Mouse (Mus musculus) intestine, embryonic 16.5 days (tissue): ENCODE data around the gene Fam104a. TPM values are rescaled to one million over a fixed set of nuclear protein-coding genes. Genes with fewer than 3 reads are reported as not detected.
A peak's percentile ranks its signal among the peaks of the same experiment; 100 is the strongest.

Source experiments
- ATAC-seq: fragments of 200-750 bp; cut with Nextera tagmentation; 2 replicates; pipeline ENCODE4 v1.8.0; 2017; ENCODE audit warnings: moderate TSS enrichment, moderate library complexity
- H3K27ac ChIP-seq: fragments of 300-500 bp; sonication (generic); 2 replicates; pipeline ENCODE4 v1.5.1; 2014; ENCODE audit warnings: mild to moderate bottlenecking, low read length
- H3K27me3 ChIP-seq: fragments of 300-500 bp; sonication (generic); replicated peaks from 2 replicates; pipeline ENCODE4 v1.6.1; 2014; ENCODE audit warnings: low read length, control low read depth, mixed read lengths; ENCODE audit not compliant: control insufficient read depth, insufficient read depth
- H3K36me3 ChIP-seq: fragments of 300-500 bp; sonication (generic); 2 replicates; pipeline ENCODE4 v1.6.1; 2014; ENCODE audit warnings: low read length, control low read depth; ENCODE audit not compliant: control insufficient read depth, insufficient read depth
- H3K4me1 ChIP-seq: fragments of 300-500 bp; sonication (generic); 2 replicates; pipeline ENCODE4 v1.6.1; 2014; ENCODE audit warnings: low read length, control low read depth, mixed read lengths; ENCODE audit not compliant: control insufficient read depth, insufficient read depth
- H3K4me2 ChIP-seq: fragments of 300-500 bp; sonication (generic); 2 replicates; pipeline ENCODE4 v1.6.1; 2014; ENCODE audit warnings: low read depth, low read length, control low read depth
- H3K4me3 ChIP-seq: fragments of 300-500 bp; sonication (generic); 2 replicates; pipeline ENCODE4 v1.5.1; 2014; ENCODE audit warnings: mild to moderate bottlenecking, low read length
- H3K9ac ChIP-seq: fragments of 300-500 bp; sonication (generic); 2 replicates; pipeline ENCODE4 v1.6.1; 2014; ENCODE audit warnings: low read depth, low read length
- H3K9me3 ChIP-seq: fragments of 300-500 bp; sonication (generic); 2 replicates; pipeline ENCODE4 v1.6.1; 2016; ENCODE audit warnings: low read length, control low read depth; ENCODE audit not compliant: control insufficient read depth
- WGBS: fragments of 180-500 bp; shearing (Covaris S2); extraction: QIAGEN DNeasy Blood & Tissue Kit; methylation state at CpG from one replicate; pipeline ENCODE4 v1.1.7; 2014; 5-methylcytosine and 5-hydroxymethylcytosine counted together
- polyA plus RNA-seq: library from polyadenylated mRNA; unstranded; fragments of >200 nt; fragmentation: Nextera tagmentation; extraction: Ambion mirVana; gene quantifications from 2 replicates; pipeline ENCODE4 v1.2.1, GENCODE M21; 2015

Gene Fam104a
- polyA plus RNA-seq, 1 experiment from 2014 or later: 41.7 TPM

DNA sequence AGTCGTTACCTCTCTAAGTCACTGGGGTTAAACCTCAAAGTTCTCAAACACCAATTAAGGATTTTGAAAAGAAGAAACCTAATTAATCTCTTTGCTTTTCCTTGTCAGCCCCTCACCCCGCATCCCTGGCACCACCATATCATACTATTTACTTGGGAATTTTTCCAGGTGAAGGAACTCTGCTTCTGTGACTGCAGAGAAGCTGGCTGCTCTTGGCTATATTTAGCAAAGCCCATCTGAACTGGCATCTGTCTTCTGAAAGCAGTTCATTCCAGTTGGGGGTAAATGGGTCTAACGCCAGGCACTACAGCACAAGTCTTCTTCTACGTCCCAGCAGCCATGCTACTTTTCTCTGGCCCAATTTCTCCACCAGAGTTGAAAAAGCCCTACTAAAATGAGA is 10.3 kb downstream of the Fam104a start:
- H3K36me3 ChIP-seq: peaks cover 6% of the 10 kb centered on the region; the same call in 1 of the 2 replicates
- H3K9ac ChIP-seq: no peak overlapping the region
- H3K4me2 ChIP-seq: no peak overlapping the region
- 90% methylated on average over 4 of the region's 4 CpGs for WGBS
- H3K27me3 ChIP-seq: no peaks in the 10 kb centered on the region
- no peak for ATAC-seq
- H3K4me1 ChIP-seq: peaks cover 4% of the 10 kb centered on the region
- no peak overlapping the region for H3K27ac ChIP-seq
- H3K9me3 ChIP-seq: no peaks in the 10 kb centered on the region
- H3K4me3 ChIP-seq: no peak overlapping the region

DNA sequence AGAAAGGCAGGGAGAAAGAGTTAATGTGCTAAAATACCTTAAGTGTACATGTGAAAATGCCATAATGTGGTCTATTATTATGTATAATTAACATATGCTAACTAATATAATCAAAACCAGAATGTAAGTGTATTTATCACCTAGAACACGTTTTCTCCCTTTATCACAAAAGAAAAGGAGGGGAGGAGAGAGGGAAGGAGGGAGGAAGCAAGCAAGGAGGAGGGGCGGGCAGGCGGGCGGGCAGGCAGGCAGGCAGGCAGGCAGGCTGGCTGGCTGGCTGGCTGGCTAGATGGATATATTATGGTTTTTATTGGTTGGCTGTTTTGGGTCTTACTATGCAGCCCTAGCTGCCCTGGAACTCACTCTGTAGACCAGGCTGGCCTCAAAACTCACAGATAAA is 14.2 kb downstream of the Fam104a start:
- Histone ChIP-seq H3K4me1 (peaks cover 26% of the 10 kb centered on the region), H3K9me3 (no peaks in the 10 kb centered on the region), H3K4me2 (no peak overlapping the region), H3K36me3 (peaks cover 6% of the 10 kb centered on the region; the same call in 1 of the 2 replicates), H3K4me3 (no peak overlapping the region), H3K27me3 (no peaks in the 10 kb centered on the region), H3K27ac (no peak overlapping the region), H3K9ac (no peak overlapping the region)
- no peak for ATAC-seq
- 74% methylated on average over 4 of the region's 4 CpGs for WGBS

DNA sequence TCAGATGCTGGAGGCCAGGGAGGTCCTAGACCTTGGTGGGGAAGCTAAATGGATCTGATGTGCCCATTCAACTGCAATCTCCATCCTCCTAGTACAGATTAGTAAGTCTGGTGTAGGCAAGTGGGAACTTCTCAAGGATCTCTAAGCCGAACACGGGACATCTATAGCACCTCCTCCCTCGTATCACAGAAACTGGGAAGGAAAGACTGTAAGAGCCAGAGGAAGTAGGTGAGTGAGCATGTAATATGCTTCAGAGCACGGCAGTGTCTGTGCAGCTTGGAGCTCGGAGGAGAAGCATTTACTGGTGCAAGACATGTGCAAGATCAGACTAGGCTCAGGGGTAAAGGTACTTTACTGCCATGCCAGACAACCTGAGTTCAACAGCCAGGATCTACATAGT is 15.1 kb downstream of the Fam104a start:
- WGBS: 84% methylated on average over 5 of the region's 5 CpGs

DNA sequence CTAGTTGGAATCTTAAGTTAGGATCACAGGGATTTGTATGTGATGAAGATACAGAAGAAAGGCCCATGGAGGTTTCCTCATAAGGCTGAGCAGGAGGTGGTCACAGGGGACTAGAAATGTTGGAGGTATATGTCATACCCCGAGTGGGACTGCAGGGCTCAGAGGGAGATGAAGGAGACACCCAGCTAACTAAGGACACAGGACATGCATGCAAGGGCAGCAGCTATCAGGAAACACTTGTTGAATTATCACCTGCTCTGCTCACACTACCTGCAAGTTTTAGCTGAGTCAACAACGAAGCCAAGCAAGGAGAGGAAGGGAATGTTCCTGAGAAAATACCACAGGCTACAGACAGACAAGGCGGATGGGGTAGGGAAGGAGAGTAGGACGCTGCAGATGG is 16.3 kb downstream of the Fam104a start:
- Histone ChIP-seq H3K27ac (peak overlapping the region; percentile 92), H3K4me1 (peaks cover 26% of the 10 kb centered on the region), H3K36me3 (no peaks in the 10 kb centered on the region; the same call in 1 of the 2 replicates), H3K4me2 (no peak overlapping the region), H3K9me3 (no peaks in the 10 kb centered on the region), H3K27me3 (no peaks in the 10 kb centered on the region), H3K9ac (0 out of 2 replicates have a peak overlapping the region, but pooled peaks have one; percentile 8), H3K4me3 (no peak overlapping the region)
- peak; percentile 43 for ATAC-seq
- 54% methylated on average over 4 of the region's 4 CpGs for WGBS

More for the DNA sequence above, 15.1 kb downstream of the Fam104a start:
- H3K4me1 ChIP-seq: peaks cover 26% of the 10 kb centered on the region
- H3K27me3 ChIP-seq: no peaks in the 10 kb centered on the region
- peaks cover 5% of the 10 kb centered on the region; the same call in 1 of the 2 replicates for H3K36me3 ChIP-seq
- H3K9ac ChIP-seq: no peak overlapping the region
- H3K27ac ChIP-seq: no peak overlapping the region
- no peak overlapping the region for H3K4me3 ChIP-seq
- H3K9me3 ChIP-seq: no peaks in the 10 kb centered on the region
- no peak overlapping the region for H3K4me2 ChIP-seq
- ATAC-seq: no peak

DNA sequence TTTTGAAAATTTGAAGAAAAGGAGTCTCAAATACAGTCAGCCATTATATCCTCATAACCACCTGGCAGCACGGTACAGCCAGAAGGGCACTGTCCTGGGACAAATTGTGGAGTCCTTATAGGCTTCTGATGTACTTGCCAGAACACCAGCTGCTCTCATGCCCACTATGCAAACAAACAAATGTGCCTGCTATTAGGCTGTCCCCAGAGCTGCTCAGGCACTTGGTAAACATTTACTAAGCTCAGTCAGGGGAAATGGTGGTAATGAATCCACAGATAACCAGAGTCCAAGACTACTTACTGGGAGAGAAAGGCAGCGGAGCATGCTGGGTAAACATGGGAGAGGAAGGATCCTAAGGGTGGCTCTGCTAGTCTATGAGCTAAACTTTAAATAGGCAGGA is 16.8 kb downstream of the Fam104a start:
- Histone ChIP-seq H3K4me2 (0 out of 2 replicates have a peak overlapping the region, but pooled peaks have one; percentile 2), H3K4me1 (peaks cover 26% of the 10 kb centered on the region), H3K9ac (no peak overlapping the region), H3K27me3 (no peaks in the 10 kb centered on the region), H3K36me3 (peaks cover 1% of the 10 kb centered on the region), H3K27ac (peak overlapping the region; percentile 92), H3K9me3 (no peaks in the 10 kb centered on the region), H3K4me3 (no peak overlapping the region)
- ATAC-seq: peak; percentile 90
- 46% methylated on average over 2 of the region's 2 CpGs for WGBS

DNA sequence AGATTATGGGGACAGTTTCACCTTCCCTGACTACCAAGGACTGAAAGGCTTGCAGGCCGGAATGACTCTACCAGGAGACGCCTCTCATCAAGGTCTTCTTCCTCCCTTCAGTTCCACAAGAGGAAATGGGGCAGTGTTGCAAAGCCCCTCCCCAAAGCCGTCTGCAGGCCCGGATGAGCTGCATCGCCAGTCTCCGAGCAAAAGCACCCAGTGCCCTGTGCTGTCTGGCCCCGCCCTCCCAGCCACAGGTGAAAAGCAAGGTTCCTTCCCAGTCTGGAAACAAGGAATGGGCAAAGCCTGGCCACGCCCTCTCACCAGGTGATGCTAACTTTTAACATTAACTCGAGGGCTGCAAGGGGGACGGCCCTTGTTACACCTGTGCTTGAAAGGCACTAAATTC is 17.3 kb downstream of the Fam104a start:
- H3K9me3 ChIP-seq: no peaks in the 10 kb centered on the region
- H3K27me3 ChIP-seq: no peaks in the 10 kb centered on the region
- peak overlapping the region; percentile 25; the same call in 1 of the 2 replicates for H3K9ac ChIP-seq
- H3K4me2 ChIP-seq: peak overlapping the region; percentile 20; the same call in 1 of the 2 replicates
- 42% methylated on average over 10 of the region's 10 CpGs for WGBS
- H3K36me3 ChIP-seq: peaks cover 6% of the 10 kb centered on the region
- H3K4me1 ChIP-seq: peaks cover 26% of the 10 kb centered on the region
- H3K27ac ChIP-seq: peak overlapping the region; percentile 92
- ATAC-seq: peak; percentile 81
- H3K4me3 ChIP-seq: no peak overlapping the region

DNA sequence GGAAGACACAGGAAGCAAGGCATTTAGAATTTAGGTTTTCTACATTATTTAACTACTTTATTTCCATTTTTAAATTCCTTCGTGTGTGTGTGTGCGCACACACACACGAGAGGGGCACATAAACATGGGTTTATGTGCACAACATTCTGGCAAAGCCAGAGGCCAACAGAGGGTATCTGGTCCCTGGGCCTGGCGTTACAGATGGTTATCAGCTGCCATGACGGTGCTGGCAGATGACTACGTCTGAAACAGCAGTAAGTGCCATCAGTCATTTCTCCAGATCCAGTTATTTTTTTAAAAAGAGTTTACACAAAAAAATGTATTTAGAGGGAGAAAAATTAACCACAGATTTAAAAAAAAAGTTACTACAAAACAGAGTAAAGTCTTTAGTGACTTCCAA is 17.8 kb downstream of the Fam104a start:
- no peak for ATAC-seq
- peak overlapping the region; percentile 61 for H3K27ac ChIP-seq
- peak overlapping the region; percentile 29; the same call in 1 of the 2 replicates for H3K9ac ChIP-seq
- H3K4me1 ChIP-seq: peaks cover 26% of the 10 kb centered on the region
- 58% methylated on average over 6 of the region's 6 CpGs for WGBS
- H3K27me3 ChIP-seq: no peaks in the 10 kb centered on the region
- peaks cover 10% of the 10 kb centered on the region for H3K36me3 ChIP-seq
- 0 out of 2 replicates have a peak overlapping the region, but pooled peaks have one; percentile 16 for H3K4me2 ChIP-seq
- H3K4me3 ChIP-seq: no peak overlapping the region
- no peaks in the 10 kb centered on the region for H3K9me3 ChIP-seq

DNA sequence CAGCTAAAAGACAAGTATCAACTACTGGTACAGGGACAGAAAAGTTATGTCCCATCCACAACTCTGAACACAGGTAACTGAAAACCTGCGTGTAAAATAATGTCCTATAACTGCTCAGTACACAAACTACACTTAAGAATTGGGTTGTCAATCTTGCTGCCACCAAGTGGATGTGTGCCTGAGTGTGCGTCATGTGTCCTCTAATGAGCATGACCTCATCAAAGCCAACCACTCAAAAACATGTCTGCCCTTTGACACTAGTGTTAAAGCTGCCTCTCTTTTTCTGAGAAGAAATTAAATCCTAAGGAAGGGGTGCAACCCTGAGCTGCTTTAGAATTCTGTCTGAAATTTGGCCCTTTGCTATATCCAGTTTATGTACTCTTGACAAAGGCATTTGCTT is 19.7 kb downstream of the Fam104a start:
- no peak overlapping the region for H3K4me3 ChIP-seq
- no peak overlapping the region for H3K27ac ChIP-seq
- peaks cover 26% of the 10 kb centered on the region for H3K4me1 ChIP-seq
- H3K36me3 ChIP-seq: peaks cover 18% of the 10 kb centered on the region
- WGBS: 77% methylated on average over 2 of the region's 2 CpGs
- H3K9ac ChIP-seq: no peak overlapping the region
- no peaks in the 10 kb centered on the region for H3K27me3 ChIP-seq
- H3K4me2 ChIP-seq: no peak overlapping the region
- ATAC-seq: no peak
- H3K9me3 ChIP-seq: no peaks in the 10 kb centered on the region

DNA sequence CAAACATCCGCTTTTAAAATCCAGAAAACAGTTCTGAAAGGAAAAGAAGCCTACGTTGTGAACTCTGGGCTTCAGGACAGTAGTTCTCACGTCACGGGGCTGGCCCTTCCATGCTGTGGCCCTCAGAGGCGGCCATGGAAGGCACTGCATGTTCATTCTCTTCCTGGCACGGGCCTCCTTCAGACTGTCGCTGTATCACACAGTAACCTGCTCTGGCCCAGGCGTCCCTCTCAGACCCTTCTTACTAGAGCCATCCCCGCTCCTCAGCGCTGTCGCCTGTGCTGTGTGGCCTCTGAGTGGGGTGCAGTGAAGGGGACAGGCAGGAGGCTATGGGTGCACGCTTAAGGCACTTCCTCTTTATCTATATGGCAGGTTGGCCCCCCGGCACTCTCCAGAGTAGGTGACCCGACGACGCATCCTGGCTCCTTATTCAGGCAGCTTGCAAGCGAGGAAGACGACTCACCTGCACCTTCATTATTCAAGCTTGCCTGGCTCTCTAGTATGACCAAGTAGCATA is 22.1 kb downstream of the Fam104a start:
- no peak overlapping the region for H3K4me2 ChIP-seq
- no peaks in the 10 kb centered on the region for H3K27me3 ChIP-seq
- no peak overlapping the region for H3K27ac ChIP-seq
- no peak overlapping the region for H3K4me3 ChIP-seq
- H3K36me3 ChIP-seq: peaks cover 30% of the 10 kb centered on the region
- ATAC-seq: no peak
- WGBS: 90% methylated on average over 18 of the region's 18 CpGs
- peaks cover 7% of the 10 kb centered on the region; the same call in 1 of the 2 replicates for H3K4me1 ChIP-seq
- no peaks in the 10 kb centered on the region for H3K9me3 ChIP-seq
- no peak overlapping the region for H3K9ac ChIP-seq

DNA sequence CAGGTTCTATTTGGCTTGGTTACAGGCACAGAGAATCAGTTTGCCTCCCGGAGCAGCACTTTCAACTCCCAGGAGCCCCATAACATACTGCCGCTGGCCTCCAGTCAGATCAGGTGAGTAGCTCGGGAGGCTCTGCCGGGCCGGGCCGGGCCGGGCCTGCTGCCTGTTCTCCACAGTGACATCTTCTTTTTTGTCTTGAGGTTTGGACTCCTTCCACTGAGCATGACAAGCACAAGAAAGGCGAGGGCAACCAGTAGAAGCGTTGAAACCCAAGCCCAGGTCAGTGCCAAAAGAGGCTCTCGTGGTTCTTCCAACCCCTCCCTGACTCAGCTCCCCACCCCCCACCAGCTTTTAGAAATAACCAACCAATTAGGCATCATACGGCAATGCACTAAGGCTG is 23.0 kb downstream of the Fam104a start:
- WGBS: 94% methylated on average over 11 of the region's 11 CpGs
- Histone ChIP-seq H3K4me2 (no peak overlapping the region), H3K4me3 (no peak overlapping the region), H3K9me3 (no peaks in the 10 kb centered on the region), H3K27me3 (no peaks in the 10 kb centered on the region), H3K9ac (no peak overlapping the region), H3K4me1 (no peaks in the 10 kb centered on the region), H3K27ac (no peak overlapping the region), H3K36me3 (peaks cover 39% of the 10 kb centered on the region)
- no peak for ATAC-seq
